Mouse (Mus musculus) E14TG2a.4 (cell line): ENCODE results near the gene Ppp2r2c.

Source experiments
- H3K27me3 ChIP-seq: 2 replicates; pipeline ENCODE4 v1.6.1; 2014; ENCODE audit warnings: low read length, control low read depth; ENCODE audit not compliant: insufficient read depth
- H3K36me3 ChIP-seq: 2 replicates; pipeline ENCODE4 v1.6.1; 2014; ENCODE audit warnings: low read length, control low read depth; ENCODE audit not compliant: insufficient read depth
- H3K4me1 ChIP-seq: replicated peaks from 2 replicates; pipeline ENCODE4 v1.6.1; 2014; ENCODE audit warnings: low read depth, low read length, control low read depth
- H3K4me3 ChIP-seq: replicated peaks from 2 replicates; pipeline ENCODE4 v1.5.1; 2014; ENCODE audit warnings: mild to moderate bottlenecking, low read length
- H3K9me3 ChIP-seq: 2 replicates; pipeline ENCODE4 v1.6.1; 2014; ENCODE audit warnings: low read length, control low read depth
- CTCF ChIP-seq: conservative IDR thresholded peaks from 2 replicates; pipeline ENCODE4 v1.5.1; 2014; ENCODE audit warnings: low read length
- NANOG ChIP-seq: IDR thresholded peaks from 2 replicates; pipeline ENCODE4 v1.6.1; 2014; ENCODE audit warnings: borderline replicate concordance, low read length, mixed read lengths
- POU5F1 ChIP-seq: IDR thresholded peaks from 2 replicates; pipeline ENCODE4 v1.6.1; 2014; ENCODE audit warnings: low read length, borderline replicate concordance

Ppp2r2c gene

DNA sequence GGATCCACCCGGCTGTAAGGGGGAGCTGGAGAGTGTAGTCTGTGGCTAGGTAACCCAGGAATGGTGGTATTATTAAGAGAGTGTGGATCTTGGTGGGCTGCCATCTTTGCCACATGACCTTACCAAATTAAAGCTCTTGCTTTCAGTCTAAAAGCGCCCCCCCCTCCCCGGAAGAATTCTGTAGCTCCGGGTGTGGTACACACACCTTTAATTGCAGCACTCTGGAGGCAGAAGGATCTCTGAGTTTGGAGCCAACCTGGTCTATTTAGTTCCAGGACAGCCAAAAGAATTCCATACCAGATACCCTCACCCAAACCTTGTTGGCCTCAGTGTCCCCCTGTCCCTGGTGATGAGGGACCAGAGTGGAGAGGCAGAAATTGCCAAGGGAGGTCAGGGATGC is 10.5 kb downstream of the Ppp2r2c start:
- H3K9me3 ChIP-seq: no peaks in the 10 kb centered on the region
- H3K36me3 ChIP-seq: no peaks in the 10 kb centered on the region
- TF ChIP-seq CTCF (no peak), POU5F1 (no peak), NANOG (no peak)
- H3K4me1 ChIP-seq: peaks cover 74% of the 10 kb centered on the region
- no peak overlapping the region for H3K4me3 ChIP-seq
- H3K27me3 ChIP-seq: peaks cover 20% of the 10 kb centered on the region

DNA sequence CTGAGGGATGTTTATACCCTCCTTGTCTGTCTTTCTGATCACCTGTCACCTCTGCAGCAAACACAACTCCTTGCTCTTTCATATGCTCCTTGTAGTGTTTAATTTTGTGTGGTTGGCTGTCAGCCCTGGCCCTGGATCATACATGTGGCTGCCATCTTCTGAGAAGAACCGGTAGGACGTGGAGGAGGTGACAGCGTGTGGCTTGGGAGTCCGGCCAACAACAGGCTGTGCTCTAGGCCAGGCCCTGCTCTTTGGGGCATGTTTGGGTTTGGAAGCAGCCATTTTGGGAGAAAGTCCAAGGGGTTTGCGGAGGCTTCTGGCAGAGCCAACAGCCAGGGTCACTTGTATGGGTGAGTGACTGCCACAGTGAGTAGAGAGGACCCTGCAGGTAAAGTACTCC is 12.3 kb downstream of the Ppp2r2c start:
- TF ChIP-seq NANOG (no peak), CTCF (no peak), POU5F1 (no peak)
- Histone ChIP-seq H3K4me1 (peaks cover 84% of the 10 kb centered on the region), H3K36me3 (no peaks in the 10 kb centered on the region), H3K4me3 (no peak overlapping the region), H3K9me3 (no peaks in the 10 kb centered on the region), H3K27me3 (peaks cover 5% of the 10 kb centered on the region; the same call in 1 of the 2 replicates)

DNA sequence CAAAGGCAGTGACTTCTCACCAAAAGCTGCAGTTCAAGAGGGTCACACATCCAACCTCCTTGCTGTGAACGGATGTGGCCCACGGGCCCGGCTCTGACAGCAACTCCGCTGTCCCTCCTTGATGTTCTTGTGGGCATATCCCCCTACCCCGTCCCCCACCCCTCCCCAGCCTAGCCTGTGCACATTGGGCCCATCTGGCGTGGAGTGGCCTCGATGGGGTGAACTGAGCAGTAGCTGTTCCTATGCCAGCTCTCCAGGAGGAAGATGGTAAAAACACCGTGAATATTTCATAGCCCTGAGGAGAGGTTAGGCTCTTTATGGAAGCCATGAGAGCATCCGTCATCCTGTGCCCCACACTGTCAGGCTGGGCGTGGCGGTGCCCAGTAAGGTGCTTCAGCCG is 15.2 kb downstream of the Ppp2r2c start:
- no peaks in the 10 kb centered on the region for H3K9me3 ChIP-seq
- no peaks in the 10 kb centered on the region for H3K27me3 ChIP-seq
- no peak overlapping the region for H3K4me3 ChIP-seq
- H3K4me1 ChIP-seq: peaks cover 81% of the 10 kb centered on the region
- TF ChIP-seq CTCF (no peak), NANOG (no peak), POU5F1 (no peak)
- no peaks in the 10 kb centered on the region for H3K36me3 ChIP-seq

DNA sequence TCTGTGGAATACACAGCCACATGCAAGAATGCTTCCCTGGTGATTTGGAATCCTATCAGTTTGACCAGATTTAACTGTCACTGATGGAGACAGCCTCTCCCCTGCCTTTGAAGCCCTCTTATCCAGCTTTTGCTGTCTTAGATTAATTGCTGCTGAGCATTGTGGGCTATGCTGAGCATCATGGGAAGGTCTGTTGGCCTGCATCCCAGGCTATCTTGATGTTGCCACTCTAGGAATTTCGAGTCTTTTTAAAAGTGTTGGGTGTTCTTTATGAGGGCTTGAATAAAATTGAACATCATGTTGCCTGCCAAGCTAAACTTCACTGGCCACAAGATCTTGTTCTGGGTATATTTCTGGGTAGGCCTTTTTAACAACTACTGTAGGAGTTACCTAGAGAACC is 16.8 kb downstream of the Ppp2r2c start:
- TF ChIP-seq CTCF: 0 out of 2 replicates have a peak, but pooled peaks have one; percentile 4
- no peak for TF ChIP-seq NANOG
- no peaks in the 10 kb centered on the region for H3K36me3 ChIP-seq
- no peaks in the 10 kb centered on the region for H3K9me3 ChIP-seq
- H3K27me3 ChIP-seq: 0 out of 2 replicates have a peak, but pooled peaks cover 4% of the 10 kb centered on the region
- H3K4me3 ChIP-seq: no peak overlapping the region
- peaks cover 73% of the 10 kb centered on the region for H3K4me1 ChIP-seq

DNA sequence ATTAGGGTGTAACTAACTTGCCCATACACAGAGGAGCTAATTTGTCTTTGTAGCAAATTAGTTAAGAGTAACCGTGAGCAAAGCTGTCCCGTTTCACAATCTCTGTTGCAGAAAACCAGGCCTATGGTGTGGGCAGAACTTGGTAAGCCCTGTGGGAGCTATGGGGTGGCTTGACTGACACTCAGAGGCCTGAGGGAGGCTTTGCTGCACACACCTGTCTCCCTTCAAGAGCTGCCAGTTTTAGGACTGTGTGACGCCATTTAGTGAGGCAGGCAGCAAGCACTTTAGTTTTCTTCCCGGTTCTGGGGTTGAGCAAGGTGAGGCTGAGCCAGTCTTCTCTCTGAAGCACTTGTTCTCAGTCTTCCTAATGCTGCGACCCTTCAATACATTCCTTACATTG is 17.3 kb downstream of the Ppp2r2c start:
- Histone ChIP-seq H3K9me3 (no peaks in the 10 kb centered on the region), H3K27me3 (0 out of 2 replicates have a peak, but pooled peaks cover 4% of the 10 kb centered on the region), H3K36me3 (no peaks in the 10 kb centered on the region), H3K4me3 (no peak overlapping the region), H3K4me1 (peaks cover 74% of the 10 kb centered on the region)
- TF ChIP-seq NANOG: no peak
- no peak for TF ChIP-seq POU5F1
- TF ChIP-seq CTCF: no peak

DNA sequence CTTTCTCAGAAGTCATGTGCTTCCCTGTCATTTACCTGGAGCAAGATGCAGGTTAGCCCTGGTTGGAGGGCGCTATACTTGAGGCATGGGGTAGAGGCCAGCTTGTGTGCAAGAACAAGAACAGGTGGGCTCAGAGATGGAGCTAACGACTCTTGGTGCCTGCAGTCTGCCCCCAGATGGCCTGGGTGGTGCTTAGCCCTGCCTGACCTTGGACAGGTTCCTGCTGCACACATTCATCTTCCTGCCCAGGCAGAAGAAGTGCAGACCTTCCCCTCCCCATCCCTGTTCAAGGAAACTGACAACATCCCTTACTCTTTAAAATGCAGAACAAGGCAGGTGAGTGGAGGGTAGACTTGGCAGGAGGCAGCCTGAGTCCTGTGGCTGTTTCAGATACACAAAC is 18.0 kb downstream of the Ppp2r2c start:
- Histone ChIP-seq H3K4me1 (peaks cover 74% of the 10 kb centered on the region), H3K4me3 (no peak overlapping the region), H3K9me3 (no peaks in the 10 kb centered on the region), H3K27me3 (0 out of 2 replicates have a peak, but pooled peaks cover 4% of the 10 kb centered on the region), H3K36me3 (no peaks in the 10 kb centered on the region)
- TF ChIP-seq POU5F1 (no peak), NANOG (no peak), CTCF (no peak)

DNA sequence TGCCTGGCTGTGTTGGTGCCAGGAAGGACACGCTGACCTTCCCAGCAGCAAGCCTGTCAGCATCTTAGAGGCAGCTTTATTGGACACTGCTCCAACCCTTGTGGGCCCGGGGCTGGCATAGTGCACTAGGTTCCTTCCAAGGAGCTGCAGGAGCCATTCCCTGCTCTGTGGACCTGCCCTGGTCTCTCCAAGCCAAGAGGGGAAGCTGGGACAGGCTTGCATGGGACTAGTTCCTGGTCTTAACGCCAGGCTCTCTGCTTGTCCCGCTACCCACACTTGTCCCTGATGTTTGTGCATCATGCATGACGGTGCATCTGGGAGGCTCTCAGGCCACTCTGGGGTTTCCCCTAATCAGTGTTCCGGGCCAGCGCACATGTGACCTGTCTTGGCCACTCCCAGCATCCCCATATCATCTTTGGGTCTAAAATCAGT is 18.6 kb downstream of the Ppp2r2c start:
- Histone ChIP-seq H3K27me3 (0 out of 2 replicates have a peak, but pooled peaks cover 4% of the 10 kb centered on the region), H3K9me3 (no peaks in the 10 kb centered on the region)
- no peak for TF ChIP-seq NANOG
- no peak for TF ChIP-seq CTCF
- TF ChIP-seq POU5F1: no peak

DNA sequence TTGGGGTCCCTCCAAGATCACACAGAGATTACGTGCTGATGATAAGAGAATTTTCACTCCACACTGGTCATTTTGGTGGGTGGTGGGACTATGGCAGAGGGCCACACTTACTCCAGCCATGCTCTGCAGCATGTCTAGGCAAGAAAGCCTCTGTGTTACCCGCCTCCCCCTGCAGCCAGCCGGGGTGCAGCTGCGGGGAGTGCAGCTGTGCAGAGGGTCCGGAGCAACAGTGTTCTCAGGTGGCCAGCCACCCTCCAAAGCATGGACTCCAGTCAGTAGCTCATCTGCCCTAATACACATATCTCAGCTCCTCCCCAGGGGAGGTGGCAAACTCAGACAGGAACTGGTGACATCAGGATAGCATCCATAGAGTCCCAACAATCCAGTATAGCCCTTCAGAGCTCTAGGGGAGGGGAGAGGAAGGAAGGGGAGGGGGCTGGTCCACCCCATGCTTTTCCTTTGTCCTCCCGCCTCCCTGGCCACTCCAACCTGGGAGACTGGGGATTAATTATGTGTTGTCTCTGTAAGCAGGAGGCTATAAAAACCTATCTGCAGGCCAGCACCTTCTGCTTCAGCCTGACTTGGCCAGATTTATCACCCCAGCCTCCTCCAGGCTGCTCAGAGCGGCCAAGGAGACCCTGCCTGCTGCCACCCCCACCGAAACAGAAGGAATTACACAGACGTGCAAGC is 19.1 kb downstream of the Ppp2r2c start:
- TF ChIP-seq NANOG (no peak), POU5F1 (no peak), CTCF (no peak)
- Histone ChIP-seq H3K4me3 (peak overlapping the region; percentile 3), H3K4me1 (peaks cover 71% of the 10 kb centered on the region), H3K9me3 (no peaks in the 10 kb centered on the region), H3K36me3 (no peaks in the 10 kb centered on the region), H3K27me3 (0 out of 2 replicates have a peak, but pooled peaks cover 8% of the 10 kb centered on the region)

More for the DNA sequence above, 18.6 kb downstream of the Ppp2r2c start:
- H3K4me1 ChIP-seq: peaks cover 74% of the 10 kb centered on the region
- H3K36me3 ChIP-seq: no peaks in the 10 kb centered on the region
- peak overlapping the region; percentile 3 for H3K4me3 ChIP-seq

DNA sequence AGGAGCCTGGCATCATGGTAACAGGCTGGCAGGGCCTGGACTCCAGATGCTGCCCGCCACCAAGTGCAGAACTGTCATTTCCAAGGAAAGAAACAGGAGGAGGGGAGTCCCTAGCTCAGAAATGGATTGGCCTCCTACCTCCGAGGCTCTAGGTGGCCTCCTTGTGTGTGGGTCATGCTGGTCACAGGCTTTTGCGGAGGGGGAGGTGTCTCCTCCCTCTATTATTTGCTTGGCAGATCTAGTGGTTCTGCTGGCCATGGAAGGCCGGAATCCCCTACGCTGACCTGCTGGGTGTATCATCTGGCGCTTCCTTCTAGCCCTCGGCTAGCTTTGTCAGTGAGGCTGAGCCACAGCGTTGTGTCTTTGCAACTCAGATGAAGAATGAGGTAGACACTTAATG is 20.2 kb downstream of the Ppp2r2c start:
- TF ChIP-seq NANOG: no peak
- peaks cover 61% of the 10 kb centered on the region for H3K4me1 ChIP-seq
- H3K36me3 ChIP-seq: no peaks in the 10 kb centered on the region
- H3K9me3 ChIP-seq: no peaks in the 10 kb centered on the region
- no peak overlapping the region for H3K4me3 ChIP-seq
- H3K27me3 ChIP-seq: 0 out of 2 replicates have a peak, but pooled peaks cover 8% of the 10 kb centered on the region
